Mouse (Mus musculus) MEL (cell line): ENCODE measurements around the gene 1700001C19Rik. TPM values are rescaled to one million over a fixed set of nuclear protein-coding genes. Genes with fewer than 3 reads are reported as not detected.

Experiments used
- DNase-seq: peaks from one replicate; pipeline ENCODE4 v3.0.0; 2011; ENCODE audit warnings: low read depth, low spot score
- H3K27ac ChIP-seq: 2 replicates; pipeline ENCODE4 v1.5.1; 2012; ENCODE audit warnings: low read depth, mild to moderate bottlenecking, control low read depth, low read length, moderate library complexity; ENCODE audit not compliant: control insufficient read depth
- H3K27me3 ChIP-seq, 2 experiments: fragments of 150-350 bp in 1 of 2; sonication (generic) in 1 of 2; 2 replicates each; pipeline ENCODE4 v1.6.1; 2012; ENCODE audit warnings: low read length in 2 of 2, mild to moderate bottlenecking in 2 of 2, improper control_type of control experiment in 1 of 2, moderate library complexity in 1 of 2; ENCODE audit not compliant: insufficient read depth in 2 of 2, control insufficient read depth in 1 of 2
- H3K36me3 ChIP-seq, 2 experiments: 2 replicates each; pipeline ENCODE4 v1.6.1; 2012 to 2014; ENCODE audit warnings: low read length in 2 of 2, improper control_type of control experiment in 1 of 2, inconsistent platforms in 1 of 2, mild to moderate bottlenecking in 1 of 2; ENCODE audit not compliant: insufficient read depth in 2 of 2, control insufficient read depth in 1 of 2
- H3K4me1 ChIP-seq, 2 experiments: fragments of 150-350 bp in 1 of 2; sonication (generic) in 1 of 2; 2 replicates each; pipeline ENCODE4 v1.6.1; 2012; ENCODE audit warnings: low read length in 2 of 2, improper control_type of control experiment in 1 of 2, mild to moderate bottlenecking in 1 of 2; ENCODE audit not compliant: insufficient read depth in 2 of 2, control insufficient read depth in 1 of 2
- H3K4me3 ChIP-seq, 2 experiments: fragments of 150-350 bp in 1 of 2; sonication (generic) in 1 of 2; 2 replicates each; pipeline ENCODE4 v1.5.1; 2012; ENCODE audit warnings: low read depth in 2 of 2, low read length in 2 of 2, mild to moderate bottlenecking in 2 of 2, moderate library complexity in 2 of 2, control low read depth in 1 of 2, improper control_type of control experiment in 1 of 2; ENCODE audit not compliant: control insufficient read depth in 1 of 2, insufficient read depth in 1 of 2
- H3K79me2 ChIP-seq: 2 replicates; pipeline ENCODE4 v1.6.1; 2012; ENCODE audit warnings: mild to moderate bottlenecking, low read length, moderate library complexity; ENCODE audit not compliant: control insufficient read depth, poor library complexity, insufficient read depth
- H3K9ac ChIP-seq: 2 replicates; pipeline ENCODE4 v1.6.1; 2012; ENCODE audit warnings: low read depth, mild to moderate bottlenecking, control low read depth, low read length, moderate library complexity; ENCODE audit not compliant: control insufficient read depth, poor library complexity, severe bottlenecking
- H3K9me3 ChIP-seq: fragments of 150-350 bp; sonication (generic); replicated peaks from 2 replicates; pipeline ENCODE4 v1.6.1; 2012; ENCODE audit warnings: mild to moderate bottlenecking, low read length, improper control_type of control experiment, moderate library complexity; ENCODE audit not compliant: insufficient read depth
- BHLHE40 ChIP-seq: IDR thresholded peaks from 2 replicates; pipeline ENCODE4 v1.6.1; 2012; ENCODE audit warnings: low read depth, mild to moderate bottlenecking, inconsistent platforms, low read length, improper control_type of control experiment, borderline replicate concordance
- CHD1 ChIP-seq: IDR thresholded peaks from 2 replicates; pipeline ENCODE4 v1.6.1; 2012; ENCODE audit warnings: low read depth, mild to moderate bottlenecking, inconsistent platforms, low read length, improper control_type of control experiment
- CTCF ChIP-seq, 3 experiments: IDR thresholded peaks in 2 of 3; conservative IDR thresholded peaks in 1 of 3; 2 replicates each; pipeline ENCODE4 v1.5.1; 2011 to 2012; ENCODE audit warnings: low read length in 3 of 3, low read depth in 2 of 3, mild to moderate bottlenecking in 2 of 3, improper control_type of control experiment in 1 of 3, inconsistent platforms in 1 of 3, mixed read lengths in 1 of 3, moderate library complexity in 1 of 3; ENCODE audit not compliant: control insufficient read depth in 1 of 3, insufficient read depth in 1 of 3, poor library complexity in 1 of 3, severe bottlenecking in 1 of 3
- E2F4 ChIP-seq: IDR thresholded peaks from 2 replicates; pipeline ENCODE4 v1.6.1; 2011; ENCODE audit warnings: low read depth, low read length, improper control_type of control experiment, borderline replicate concordance
- EP300 ChIP-seq, 2 experiments: IDR thresholded peaks; 2 replicates each; pipeline ENCODE4 v1.6.1; 2011; ENCODE audit warnings: improper control_type of control experiment in 2 of 2, low read length in 2 of 2, low read depth in 1 of 2, mild to moderate bottlenecking in 1 of 2
- ETS1 ChIP-seq: IDR thresholded peaks from 2 replicates; pipeline ENCODE4 v1.6.1; 2012; ENCODE audit warnings: low read depth, mild to moderate bottlenecking, inconsistent platforms, low read length, improper control_type of control experiment, moderate library complexity
- GABPA ChIP-seq: IDR thresholded peaks from 2 replicates; pipeline ENCODE4 v1.6.1; 2012; ENCODE audit warnings: low read depth, mild to moderate bottlenecking, inconsistent platforms, low read length, improper control_type of control experiment, moderate library complexity
- GATA1 ChIP-seq: IDR thresholded peaks from 2 replicates; pipeline ENCODE4 v1.6.1; 2011; ENCODE audit warnings: low read depth, low read length, improper control_type of control experiment
- HCFC1 ChIP-seq: IDR thresholded peaks from 2 replicates; pipeline ENCODE4 v1.6.1; 2012; ENCODE audit warnings: low read depth, mild to moderate bottlenecking, inconsistent platforms, low read length, improper control_type of control experiment, moderate library complexity
- MAX ChIP-seq: IDR thresholded peaks from 2 replicates; pipeline ENCODE4 v1.6.1; 2011; ENCODE audit warnings: low read length, improper control_type of control experiment
- MAZ ChIP-seq: IDR thresholded peaks from 2 replicates; pipeline ENCODE4 v1.6.1; 2012; ENCODE audit warnings: low read depth, mild to moderate bottlenecking, inconsistent platforms, low read length, improper control_type of control experiment
- MXI1 ChIP-seq: IDR thresholded peaks from 2 replicates; pipeline ENCODE4 v1.6.1; 2011; ENCODE audit warnings: mild to moderate bottlenecking, low read depth, low read length, improper control_type of control experiment
- MYB ChIP-seq: IDR thresholded peaks from 2 replicates; pipeline ENCODE4 v1.6.1; 2011; ENCODE audit warnings: mild to moderate bottlenecking, low read depth, low read length, improper control_type of control experiment
- MYC ChIP-seq: IDR thresholded peaks from 2 replicates; pipeline ENCODE4 v1.6.1; 2011; ENCODE audit warnings: low read depth, mild to moderate bottlenecking, low read length, improper control_type of control experiment, moderate library complexity
- POLR2AphosphoS5 ChIP-seq: IDR thresholded peaks from 2 replicates; pipeline ENCODE4 v1.6.1; 2012; ENCODE audit warnings: low read depth, borderline replicate concordance, mild to moderate bottlenecking, inconsistent platforms, low read length, moderate library complexity, mixed read lengths
- RAD21 ChIP-seq: IDR thresholded peaks from 2 replicates; pipeline ENCODE4 v1.6.1; 2011; ENCODE audit warnings: mild to moderate bottlenecking, low read depth, low read length, improper control_type of control experiment
- RCOR1 ChIP-seq: IDR thresholded peaks from 2 replicates; pipeline ENCODE4 v1.6.1; 2012; ENCODE audit warnings: low read depth, mild to moderate bottlenecking, inconsistent platforms, low read length, improper control_type of control experiment
- SIN3A ChIP-seq: IDR thresholded peaks from 2 replicates; pipeline ENCODE4 v1.6.1; 2012; ENCODE audit warnings: low read length, improper control_type of control experiment, inconsistent platforms
- SMC3 ChIP-seq: IDR thresholded peaks from 2 replicates; pipeline ENCODE4 v1.6.1; 2011; ENCODE audit warnings: low read depth, low read length, improper control_type of control experiment
- TAL1 ChIP-seq: IDR thresholded peaks from 2 replicates; pipeline ENCODE4 v1.6.1; 2012; ENCODE audit warnings: mild to moderate bottlenecking, inconsistent platforms, low read length, moderate library complexity, mixed read lengths
- TCF12 ChIP-seq: IDR thresholded peaks from 2 replicates; pipeline ENCODE4 v1.6.1; 2014; ENCODE audit warnings: low read depth, mild to moderate bottlenecking, inconsistent platforms, low read length, improper control_type of control experiment, moderate library complexity
- USF1 ChIP-seq: IDR thresholded peaks from 2 replicates; pipeline ENCODE4 v1.6.1; 2014; ENCODE audit warnings: low read depth, mild to moderate bottlenecking, inconsistent platforms, low read length, improper control_type of control experiment, moderate library complexity
- USF2 ChIP-seq, 2 experiments: IDR thresholded peaks; 2 replicates each; pipeline ENCODE4 v1.6.1; 2011 to 2012; ENCODE audit warnings: improper control_type of control experiment in 2 of 2, low read length in 2 of 2, borderline replicate concordance in 1 of 2, inconsistent platforms in 1 of 2, low read depth in 1 of 2, mild to moderate bottlenecking in 1 of 2; ENCODE audit not compliant: insufficient read depth in 1 of 2
- ZC3H11A ChIP-seq: IDR thresholded peaks from 2 replicates; pipeline ENCODE4 v1.6.1; 2012; ENCODE audit warnings: low read depth, mild to moderate bottlenecking, inconsistent platforms, low read length, improper control_type of control experiment
- ZKSCAN1 ChIP-seq: IDR thresholded peaks from 2 replicates; pipeline ENCODE4 v1.6.1; 2012; ENCODE audit warnings: low read depth, mild to moderate bottlenecking, inconsistent platforms, low read length, improper control_type of control experiment, moderate library complexity
- ZNF384 ChIP-seq: IDR thresholded peaks from 2 replicates; pipeline ENCODE4 v1.6.1; 2012; ENCODE audit warnings: low read depth, mild to moderate bottlenecking, inconsistent platforms, low read length, improper control_type of control experiment
- polyA plus RNA-seq, 2 experiments: library from polyadenylated mRNA; stranded (reverse) in 1 of 2; unstranded in 1 of 2; fragments of >175 nt in 1 of 2; fragments of >200 nt in 1 of 2; gene quantifications; 2 replicates each; pipeline versions ENCODE4 v1.2.1 to v1.2.4; 2012; ENCODE audit warnings: low replicate concordance in 2 of 2, low read depth in 1 of 2; ENCODE audit not compliant: insufficient read length in 2 of 2, insufficient read depth in 1 of 2, missing spikeins in 1 of 2
- total RNA-seq: library from RNA; depleted of rRNA; stranded (reverse); fragments of 300-350 nt; gene quantifications from 2 replicates; pipeline ENCODE4 v1.2.3, GENCODE M21; 2012

Gene 1700001C19Rik
- total and polyA plus RNA-seq, 3 experiments, result not detected

- H3K79me2 ChIP-seq, result no peaks in the 10 kb centered on the region
- no peak overlapping the region for H3K9ac ChIP-seq
- no peaks in the 10 kb centered on the region for H3K9me3 ChIP-seq
- H3K27me3 ChIP-seq, result no peaks in the 10 kb centered on the region
- H3K4me1 ChIP-seq, result peaks cover 0 to 13% of the 10 kb centered on the region in 2 experiments; a peak in 3 of 4 replicates
- peak; percentile 19 for DNase-seq
- TF ChIP-seq TCF12 (peak; percentile 21; the same call in 1 of the 2 replicates), EP300 (IDR thresholded peaks at IDR 0.05; ENCODE audit: low read depth in 1 of 2, low read length in 2 of 2) (peak; percentile 48 to 62; a peak in 2 of 4 replicates), ZNF384 (peak; percentile 92), GATA1 (peak; percentile 68; the same call in 1 of the 2 replicates), MAZ (no peak), ETS1 (peak; percentile 74), RCOR1 (peak; percentile 61; the same call in 1 of the 2 replicates), CHD1 (no peak)
- H3K36me3 ChIP-seq, result peaks cover 0 to 3% of the 10 kb centered on the region in 2 experiments; a peak in 2 of 4 replicates
- H3K27ac ChIP-seq, result no peak overlapping the region
- no peak overlapping the region for H3K4me3 ChIP-seq
Measured at GRCm38 (mm10) chr17:47479887-47480286, 42.7 kb upstream of the 1700001C19Rik start.

- no peaks in the 10 kb centered on the region for H3K79me2 ChIP-seq
- TF ChIP-seq ZNF384, result no peak
- peak; percentile 19; the same call in 1 of the 2 replicates for TF ChIP-seq ZC3H11A
- no peak for TF ChIP-seq ETS1
- no peak for TF ChIP-seq MAX
- TF ChIP-seq CHD1, result no peak
- TF ChIP-seq TAL1, result no peak
- TF ChIP-seq SMC3, result peak; percentile 55
- TF ChIP-seq USF2 (IDR thresholded peaks at IDR 0.05; ENCODE audit: borderline replicate concordance in 1 of 2, insufficient read depth in 1 of 2, low read depth in 1 of 2, low read length in 2 of 2), result no peak
- TF ChIP-seq E2F4, result no peak
- TF ChIP-seq CTCF (IDR thresholded peaks at IDR 0.05 in 2 of 3, conservative IDR thresholded peaks at IDR 0.05 in 1 of 3; ENCODE audit: control insufficient read depth in 1 of 3, insufficient read depth in 1 of 3, low read depth in 2 of 3, low read length in 3 of 3, poor library complexity in 1 of 3, severe bottlenecking in 1 of 3), result peak; percentile 71 to 75 (median 72)
- no peak for TF ChIP-seq EP300 (IDR thresholded peaks at IDR 0.05; ENCODE audit: low read depth in 1 of 2, low read length in 2 of 2)
- TF ChIP-seq MAZ, result no peak
- TF ChIP-seq MYC, result no peak
- TF ChIP-seq HCFC1, result no peak
- TF ChIP-seq SIN3A, result no peak
- no peak for TF ChIP-seq MYB
- TF ChIP-seq POLR2AphosphoS5, result no peak
- TF ChIP-seq RAD21, result peak; percentile 31
- TF ChIP-seq MXI1, result no peak
- no peak for TF ChIP-seq USF1
- no peak for TF ChIP-seq ZKSCAN1
- TF ChIP-seq GATA1, result no peak
- TF ChIP-seq GABPA, result no peak
- TF ChIP-seq BHLHE40, result no peak
Measured at GRCm38 (mm10) chr17:47475714-47476113, 38.5 kb upstream of the 1700001C19Rik start.

More at GRCm38 (mm10) chr17:47475714-47476113, 38.5 kb upstream of the 1700001C19Rik start:
- peak; percentile 61 for DNase-seq
- Histone ChIP-seq H3K27ac (no peak overlapping the region), H3K4me1 (peaks cover 0 to 6% of the 10 kb centered on the region in 2 experiments; a peak in 2 of 4 replicates), H3K36me3 (no peaks in the 10 kb centered on the region; a peak in 1 of 4 replicates), H3K9ac (no peak overlapping the region), H3K9me3 (no peaks in the 10 kb centered on the region), H3K4me3 (no peak overlapping the region), H3K27me3 (peaks cover 0 to 2% of the 10 kb centered on the region in 2 experiments; a peak in 1 of 4 replicates)
